Mouse (Mus musculus) frontal cortex, postnatal 10 days (tissue): ENCODE results near the gene Runx1.

ENCODE experiments used
- DNase-seq, 2 experiments: peaks; one replicate each; pipeline ENCODE4 v3.0.0; 2022; ENCODE audit warnings: low spot score in 2 of 2, mixed read lengths in 1 of 2

Runx1 gene

DNA sequence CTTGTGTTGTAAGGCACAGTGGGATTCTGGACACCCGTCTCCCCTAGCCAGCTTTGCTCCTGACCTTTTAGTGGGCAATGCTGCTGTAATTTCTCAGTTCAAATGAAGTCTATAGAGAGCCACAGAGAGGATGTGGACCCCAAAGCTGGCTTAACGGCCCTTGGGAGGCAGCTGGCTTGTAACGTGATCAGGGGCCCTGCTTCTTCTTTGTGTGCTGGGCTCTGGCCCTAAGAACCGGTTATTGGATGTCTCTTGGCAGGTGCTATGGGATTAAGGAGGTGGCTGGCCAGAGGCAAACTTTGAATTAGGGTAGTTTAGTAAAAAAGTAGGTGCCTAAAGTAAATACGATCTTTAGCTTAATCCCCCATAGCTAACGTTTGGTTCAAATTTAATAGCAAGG lies 31.8 kb downstream of the Runx1 start:
- no peak for DNase-seq

DNA sequence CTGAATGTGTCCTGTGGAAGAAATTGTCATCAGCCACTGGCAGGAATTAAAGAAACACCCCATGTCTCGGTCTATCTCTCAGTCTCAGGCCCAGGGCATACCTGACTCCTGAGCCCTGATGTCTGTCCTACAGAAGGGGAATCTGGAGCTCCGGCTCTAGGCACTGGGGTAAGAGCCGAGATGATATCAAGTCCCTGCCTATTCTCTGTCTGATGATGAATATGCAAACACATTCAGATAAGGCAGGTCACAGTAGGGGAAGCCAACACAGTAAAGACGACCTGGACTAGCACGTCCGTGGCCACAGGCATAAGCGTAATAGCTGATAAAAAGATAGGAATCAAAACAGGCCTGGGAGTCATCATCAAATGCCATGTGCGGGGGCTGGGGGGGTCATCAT lies 32.2 kb downstream of the Runx1 start:
- no peak for DNase-seq

DNA sequence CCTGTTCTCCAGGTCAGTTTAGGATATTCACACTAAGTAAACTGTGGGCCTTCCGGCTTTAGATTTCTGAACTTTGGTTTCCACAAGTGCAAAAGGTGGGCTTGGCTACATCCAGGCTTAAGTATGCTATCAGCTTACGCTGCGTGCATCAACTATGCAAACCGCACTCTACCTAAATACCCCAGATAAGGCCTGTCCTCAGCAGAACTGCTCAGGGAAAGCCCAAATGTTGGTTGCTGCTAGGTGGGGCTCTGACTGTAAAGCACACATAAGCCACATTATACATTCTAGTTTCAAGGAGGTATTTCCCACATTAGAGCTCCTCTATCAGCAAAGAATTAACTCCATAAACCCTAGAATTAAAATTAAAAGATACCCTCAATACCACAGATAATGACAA lies 33.0 kb downstream of the Runx1 start:
- DNase-seq, result no peak

DNA sequence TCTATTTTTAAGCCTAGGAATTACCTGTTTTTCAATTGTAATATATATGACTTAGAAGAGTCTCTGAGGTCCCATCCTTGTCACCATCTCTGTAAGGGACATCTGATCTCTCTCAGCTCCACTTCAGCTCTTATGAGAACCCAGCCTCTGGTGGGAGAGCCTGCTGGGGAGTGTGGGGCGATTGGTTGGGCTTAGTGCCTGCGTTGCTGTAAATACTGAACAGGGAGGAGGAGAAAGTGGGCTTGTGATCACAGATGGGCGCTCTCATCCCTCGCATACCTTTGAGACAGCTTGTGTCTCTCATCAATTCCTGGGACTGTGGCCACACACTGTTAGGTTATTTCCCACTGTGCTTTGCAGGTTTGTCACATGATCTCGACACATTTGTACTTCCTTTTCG lies 35.3 kb downstream of the Runx1 start:
- no peak for DNase-seq

DNA sequence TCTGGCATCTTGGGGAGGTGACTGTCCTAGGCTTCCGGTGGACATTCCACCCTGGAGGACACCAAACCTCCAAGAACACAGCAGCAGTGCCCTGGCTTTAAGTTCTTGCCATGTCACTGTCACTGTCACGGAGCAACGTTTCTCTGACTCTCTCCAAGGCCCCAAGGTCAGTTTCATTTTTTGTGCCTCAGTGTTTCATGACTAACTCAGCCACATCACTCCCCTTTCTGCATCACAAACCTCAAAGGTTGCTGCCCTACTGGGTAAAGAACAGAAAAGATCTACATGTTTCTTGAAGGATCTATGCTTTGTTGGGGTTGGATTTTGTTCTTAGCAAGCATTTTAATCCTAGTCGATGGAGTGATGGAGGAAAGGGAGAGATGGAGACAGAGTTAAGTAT lies 36.1 kb downstream of the Runx1 start:
- no peak for DNase-seq

DNA sequence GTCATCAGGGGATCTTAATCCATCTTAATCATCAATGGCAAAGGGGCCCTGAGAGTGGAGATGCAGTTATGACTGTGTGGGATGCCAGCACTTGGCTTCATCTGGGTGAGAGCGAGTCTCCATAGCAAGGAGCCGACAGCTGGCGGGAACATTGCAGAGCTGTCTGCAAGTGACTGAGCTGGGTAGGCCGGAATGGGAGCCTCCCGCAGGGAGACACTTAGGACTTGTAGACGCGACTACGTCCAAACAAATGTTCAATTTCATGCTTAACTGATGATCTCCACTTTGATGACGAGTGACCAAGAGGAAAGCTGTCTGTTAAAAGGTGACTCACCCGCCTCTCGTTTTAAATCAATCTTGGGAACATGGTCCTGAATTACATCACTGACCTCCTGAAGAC lies 37.5 kb downstream of the Runx1 start:
- DNase-seq, result no peak

DNA sequence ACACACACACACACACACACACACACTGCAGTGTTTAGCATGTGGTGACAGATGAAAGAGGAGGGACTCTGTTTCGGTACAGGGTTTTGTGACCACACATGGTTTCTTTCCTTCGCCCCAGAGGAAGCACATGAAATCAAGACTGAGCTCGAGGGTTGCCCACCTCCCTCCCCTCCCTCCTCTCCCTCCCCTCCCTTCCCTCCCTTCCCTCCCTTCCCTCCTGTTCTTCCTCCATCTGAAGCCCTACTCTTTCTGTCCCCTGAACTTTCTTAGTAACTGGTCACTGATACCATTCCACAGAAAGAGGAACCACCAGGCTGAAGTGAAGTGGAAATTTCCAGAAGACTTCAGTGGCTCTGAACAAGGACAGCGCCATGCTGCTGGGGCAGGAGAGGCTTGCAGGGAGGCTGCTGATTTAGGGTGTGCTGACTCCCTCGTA lies 39.0 kb downstream of the Runx1 start:
- DNase-seq, result no peak

DNA sequence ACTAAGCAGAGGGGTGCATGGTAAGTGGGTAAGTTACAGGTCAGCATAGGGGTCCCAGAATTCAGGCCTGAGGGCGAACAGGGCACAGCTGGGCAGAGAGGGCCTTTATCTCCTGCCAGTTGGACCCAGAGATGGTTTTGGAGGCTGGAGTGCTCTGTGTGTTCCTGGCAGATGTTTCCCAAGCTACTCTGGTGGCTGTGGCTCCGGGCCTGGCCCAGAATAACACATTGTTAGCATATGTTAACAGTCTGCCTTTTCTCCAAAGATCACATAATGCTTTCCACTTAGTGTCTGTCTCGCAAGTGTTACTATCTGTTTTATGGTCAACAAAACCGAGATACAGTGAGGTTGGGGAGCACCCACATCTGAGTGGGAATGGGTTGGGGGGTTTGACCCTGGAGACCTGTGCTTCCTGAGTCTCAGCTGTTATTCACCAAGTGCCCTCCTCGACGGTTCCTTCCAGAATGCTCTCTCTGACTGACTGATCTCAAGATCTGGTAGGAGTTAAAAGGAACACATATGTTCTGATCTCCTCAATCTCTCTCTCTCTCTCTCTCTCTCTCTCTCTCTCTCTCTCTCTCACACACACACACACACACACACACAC lies 39.6 kb downstream of the Runx1 start:
- no peak for DNase-seq

DNA sequence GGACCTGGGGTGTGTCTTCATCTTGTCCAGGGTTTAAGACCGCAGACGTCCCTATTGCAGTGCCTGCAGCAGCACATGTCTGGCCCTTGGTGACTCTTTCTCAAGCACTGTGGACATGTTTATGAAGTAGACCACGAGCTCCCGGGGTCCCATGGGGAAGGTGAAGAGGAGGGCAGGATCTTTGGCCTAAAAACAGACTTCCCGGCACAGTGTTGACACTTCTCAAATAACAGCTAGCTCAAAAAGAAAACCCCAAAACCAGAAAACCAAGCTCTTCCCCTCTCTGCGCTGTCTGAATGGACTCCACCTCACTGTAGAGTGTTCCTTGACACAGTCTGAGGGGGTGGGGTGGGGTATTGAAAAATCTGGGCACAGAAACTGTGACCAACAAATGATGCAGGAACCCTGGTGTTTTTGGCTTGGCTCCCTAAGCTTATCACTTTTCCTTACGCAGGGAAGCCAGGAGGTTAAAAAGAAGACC lies 42.3 kb downstream of the Runx1 start:
- DNase-seq, result no peak

DNA sequence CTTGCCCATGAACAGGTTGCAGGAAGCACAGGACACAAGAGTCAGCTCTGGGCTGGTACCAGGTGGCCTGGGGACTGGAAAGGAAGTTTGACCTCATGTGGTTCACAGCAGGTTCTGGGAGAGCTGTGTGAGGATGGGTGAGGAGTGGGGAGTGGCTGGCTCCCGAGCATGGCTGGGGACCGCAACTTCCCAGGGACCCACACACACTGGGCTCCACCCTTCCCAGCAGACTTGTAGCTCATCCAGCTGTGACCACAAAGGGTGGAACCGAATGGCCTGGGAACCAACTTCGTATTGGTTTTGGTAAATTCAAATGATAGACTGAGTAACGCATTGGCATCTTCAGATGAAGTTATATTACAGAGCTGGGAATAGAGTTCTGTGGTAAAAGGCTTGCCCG lies 43.5 kb downstream of the Runx1 start:
- no peak for DNase-seq

DNA sequence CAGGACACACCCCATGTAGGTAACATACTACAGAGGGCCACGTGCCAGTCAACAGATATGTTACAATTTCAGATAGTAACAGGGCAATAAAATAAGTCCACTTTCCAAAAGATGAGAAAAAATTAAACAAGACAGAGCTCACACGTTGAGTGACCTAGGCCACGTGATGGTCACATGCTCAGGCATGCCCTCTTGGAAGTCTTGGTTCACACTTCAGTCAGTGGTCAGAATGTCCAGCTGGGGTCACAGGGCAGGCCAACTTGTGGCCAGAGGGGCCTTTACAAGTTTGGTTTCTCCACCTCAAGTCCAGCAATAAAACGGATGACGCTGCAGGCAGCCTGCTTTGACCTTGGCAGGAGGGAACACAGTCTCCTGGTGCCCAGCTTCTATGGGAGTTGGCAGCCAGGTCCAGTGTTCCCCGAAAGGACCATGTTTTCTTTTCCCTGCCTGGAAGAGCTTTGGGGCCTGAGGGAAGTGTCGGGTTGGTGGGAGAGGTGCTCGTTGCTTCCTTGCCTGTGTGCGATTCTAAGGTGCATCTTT lies 46.0 kb downstream of the Runx1 start:
- DNase-seq, result no peak

DNA sequence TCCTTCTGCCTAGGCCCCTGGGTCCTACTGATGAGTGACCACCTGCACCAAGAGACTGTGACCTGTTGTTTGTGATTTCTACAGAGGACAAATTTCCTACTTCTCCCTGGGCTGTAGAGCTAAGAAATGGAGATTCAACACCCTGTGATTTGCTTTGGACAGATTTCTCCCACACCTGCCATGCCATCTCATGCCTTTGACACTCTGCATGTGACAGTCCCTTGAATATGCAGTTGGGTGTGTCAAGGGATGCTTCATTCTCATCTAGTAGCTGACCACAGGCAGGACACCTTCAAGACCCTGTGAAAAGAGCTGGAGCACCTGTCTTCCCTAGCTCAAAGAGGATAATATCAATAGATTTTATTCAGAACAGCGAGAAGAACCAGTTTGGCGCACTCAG lies 46.8 kb downstream of the Runx1 start:
- no peak for DNase-seq

DNA sequence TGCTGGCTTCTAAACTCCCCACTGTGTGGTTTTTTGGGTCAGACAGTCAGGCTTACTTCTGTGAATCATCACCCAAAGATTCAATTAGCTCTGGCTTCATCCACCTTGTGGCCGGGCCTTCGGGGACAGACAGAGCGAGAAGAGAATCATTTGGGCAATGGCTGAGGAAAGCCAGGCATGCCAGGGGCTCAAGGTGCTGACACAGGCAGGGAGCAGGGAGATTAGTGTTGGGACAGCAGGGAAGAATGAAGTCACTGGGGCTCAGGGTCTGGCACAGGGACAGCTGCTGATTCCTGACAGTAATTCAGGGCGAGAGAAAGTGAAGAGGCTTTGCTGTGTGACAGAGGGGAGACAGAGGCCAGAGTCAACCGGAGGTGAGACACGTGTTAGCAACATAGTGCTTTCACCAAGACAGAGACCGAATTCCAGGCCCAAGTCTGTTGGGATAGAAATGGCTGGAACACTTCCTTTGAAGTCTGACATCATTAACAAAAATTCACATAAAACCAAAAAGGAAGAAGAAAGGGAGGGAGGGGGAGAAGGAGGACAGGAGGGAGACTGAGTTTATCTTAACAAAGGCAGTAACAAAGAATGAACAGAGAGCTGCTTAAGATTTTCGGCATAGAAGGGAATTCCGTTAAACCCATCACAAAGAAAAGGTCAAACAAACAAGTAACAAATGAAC lies 47.7 kb downstream of the Runx1 start:
- no peak for DNase-seq

DNA sequence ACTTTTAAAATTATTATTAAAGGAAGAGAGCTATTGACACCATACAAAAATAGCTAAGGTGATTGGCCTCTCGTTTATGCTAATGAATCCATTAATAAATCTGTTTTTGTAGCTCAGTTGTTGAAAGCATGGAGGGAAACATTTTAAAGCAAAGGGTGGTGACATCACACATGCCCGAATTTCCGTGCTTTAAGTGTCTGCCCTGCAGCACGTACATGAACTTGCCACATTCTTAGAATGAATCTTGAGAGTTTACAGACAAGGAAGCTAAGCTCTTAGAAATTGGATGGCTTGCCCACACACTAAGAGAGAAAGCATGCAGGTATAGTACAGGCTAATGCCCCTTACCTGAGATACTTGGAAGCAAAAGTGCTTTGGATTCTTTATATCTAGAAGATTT lies 58.1 kb downstream of the Runx1 start:
- DNase-seq, result no peak

DNA sequence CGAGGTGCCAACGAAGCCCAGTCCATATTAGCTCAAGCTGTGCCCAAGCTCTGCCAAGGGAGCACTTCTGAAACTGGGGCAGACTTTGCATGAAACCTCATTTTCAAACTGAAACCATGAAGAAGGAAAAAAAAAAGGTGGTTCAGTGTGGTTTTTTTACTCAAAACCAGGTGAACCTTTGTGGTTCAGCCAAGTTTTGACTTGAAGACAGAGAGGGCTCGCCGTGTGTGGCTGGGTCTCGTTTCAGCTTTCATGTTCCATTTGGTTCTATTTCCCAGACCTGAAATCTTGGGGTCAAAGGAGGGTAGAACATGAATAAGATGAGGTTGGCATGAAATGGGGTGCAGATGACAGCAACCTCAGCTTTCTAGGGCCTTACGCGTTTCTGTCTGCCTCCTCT lies 58.5 kb downstream of the Runx1 start:
- no peak for DNase-seq

DNA sequence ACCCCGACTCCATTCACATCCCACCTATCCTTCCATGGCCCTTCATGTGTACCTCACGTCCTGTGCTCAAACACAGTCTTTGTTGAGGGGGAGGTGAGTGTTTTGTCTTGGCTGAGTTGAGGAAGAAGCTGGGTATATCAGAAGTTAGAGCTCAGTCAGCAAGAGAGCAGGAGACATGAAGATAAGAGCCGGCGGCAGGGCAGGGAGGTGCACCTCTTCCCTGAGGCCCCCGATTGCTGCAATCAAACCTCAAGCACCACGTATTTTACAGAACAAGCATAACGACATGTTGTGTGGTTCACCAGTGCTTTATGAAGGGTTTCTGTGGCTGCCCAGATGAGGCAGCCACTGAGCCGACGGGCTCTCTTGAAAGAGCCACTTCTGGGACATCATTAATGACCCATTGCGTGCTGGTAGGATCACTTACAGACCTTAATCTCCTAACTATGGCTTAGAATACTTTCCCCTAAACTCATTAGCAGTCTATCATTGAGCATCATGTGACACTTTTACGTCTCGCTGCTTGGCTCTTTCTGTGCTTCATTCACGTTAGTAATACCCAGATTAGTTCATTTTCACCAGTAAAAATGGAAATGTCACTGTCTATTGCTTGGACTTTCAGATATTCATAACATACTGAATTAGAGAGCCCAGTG lies 61.1 kb downstream of the Runx1 start:
- no peak for DNase-seq

DNA sequence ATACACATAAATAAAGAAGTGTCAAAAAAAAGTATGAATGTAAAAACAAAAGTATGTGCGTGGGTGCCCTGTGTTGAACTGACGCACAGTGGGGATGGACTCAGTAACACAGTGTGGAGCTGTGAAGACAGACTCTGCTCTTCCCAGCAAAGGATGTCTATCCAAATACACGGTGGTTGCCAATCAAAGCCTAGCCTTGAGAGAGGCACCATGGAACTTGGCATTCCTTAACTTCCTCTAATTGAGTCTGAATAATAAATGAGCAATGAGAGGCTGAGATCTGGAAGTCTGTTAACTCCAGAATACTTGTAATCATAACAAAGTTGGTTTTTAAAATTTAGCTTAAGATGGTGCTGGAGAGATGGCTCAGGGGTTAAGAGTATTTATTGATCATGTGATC lies 62.3 kb downstream of the Runx1 start:
- no peak for DNase-seq

DNA sequence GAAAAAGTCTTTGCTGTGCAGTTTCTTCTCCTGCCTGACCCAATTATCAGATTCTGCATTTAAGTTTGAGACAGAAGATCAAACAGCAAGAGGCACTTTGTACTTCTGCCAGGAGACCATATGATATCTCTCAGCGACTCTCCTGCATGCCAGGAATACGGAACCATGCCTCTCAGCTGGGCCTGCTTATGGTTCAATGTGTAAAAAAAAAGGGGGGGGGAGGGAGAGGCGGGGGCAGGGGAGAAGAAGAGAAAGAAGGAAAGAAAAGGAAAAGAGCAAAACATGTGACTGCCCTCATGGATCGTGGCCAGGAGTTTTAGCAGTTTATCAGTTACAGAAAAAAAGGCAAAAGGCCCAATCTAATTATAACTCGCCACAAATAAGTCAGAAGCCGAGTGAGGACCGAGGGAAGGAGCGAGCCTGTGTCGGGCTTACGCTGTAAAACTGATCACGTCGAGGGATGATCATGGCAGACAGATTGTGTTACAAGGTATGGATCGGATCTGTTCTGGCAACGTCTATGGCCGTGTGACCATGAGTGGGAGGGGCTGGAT lies 63.9 kb downstream of the Runx1 start:
- DNase-seq, result no peak

DNA sequence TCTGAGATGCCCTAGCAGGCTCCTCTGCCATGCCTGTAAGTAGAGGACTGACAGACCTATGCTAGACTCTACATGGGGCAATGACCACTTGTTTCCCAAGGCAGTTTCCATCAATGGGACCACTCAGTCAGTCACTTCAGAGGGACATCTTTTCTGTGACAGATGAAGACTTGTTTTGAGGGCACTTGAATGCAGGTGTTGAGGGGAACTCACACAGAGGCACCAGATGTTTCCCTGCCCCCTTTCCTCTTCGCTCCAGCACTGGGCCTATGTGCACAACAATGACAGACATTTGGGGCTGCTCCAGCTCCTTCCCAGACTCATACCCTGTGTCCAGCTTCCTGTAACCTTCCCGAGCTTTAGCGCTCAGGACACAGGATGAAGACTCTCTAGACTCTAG lies 65.9 kb downstream of the Runx1 start:
- DNase-seq, result no peak

DNA sequence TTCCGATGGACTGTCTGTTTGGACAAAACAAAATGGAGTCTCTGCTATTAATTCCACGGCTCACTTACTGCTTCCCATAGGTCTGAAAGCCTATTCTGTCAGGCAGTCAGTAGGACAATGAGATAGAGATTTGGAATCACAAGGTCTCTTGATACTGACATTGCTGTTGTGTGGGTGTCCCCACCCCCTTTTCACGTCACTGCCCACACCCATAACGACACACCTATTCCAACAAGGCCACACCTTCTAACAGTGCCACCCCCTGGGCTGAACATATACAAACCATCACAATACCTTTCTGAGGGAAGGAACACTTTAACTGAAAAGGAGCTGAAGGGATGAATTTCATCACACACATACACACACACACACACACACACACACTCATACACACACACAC lies 68.4 kb downstream of the Runx1 start:
- no peak for DNase-seq

DNA sequence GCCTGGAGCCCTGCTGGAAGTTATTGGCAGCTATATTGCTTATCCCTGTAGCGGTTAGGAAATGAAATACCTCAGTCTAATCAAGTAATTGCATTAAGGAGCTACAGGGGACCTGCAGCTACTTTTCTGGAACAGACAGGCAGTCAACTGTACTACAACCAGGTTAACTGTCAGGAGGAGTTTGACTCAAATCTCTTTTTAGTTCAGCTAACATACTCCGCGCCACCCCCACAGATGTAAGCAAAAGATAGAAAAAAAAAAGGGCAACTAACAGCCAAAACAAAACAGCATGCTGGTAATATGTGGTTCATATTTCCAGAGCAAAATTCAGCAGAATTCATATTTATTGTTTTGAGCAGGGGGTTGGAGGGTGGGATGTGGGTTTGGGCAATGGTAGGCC lies 72.0 kb downstream of the Runx1 start:
- no peak for DNase-seq

DNA sequence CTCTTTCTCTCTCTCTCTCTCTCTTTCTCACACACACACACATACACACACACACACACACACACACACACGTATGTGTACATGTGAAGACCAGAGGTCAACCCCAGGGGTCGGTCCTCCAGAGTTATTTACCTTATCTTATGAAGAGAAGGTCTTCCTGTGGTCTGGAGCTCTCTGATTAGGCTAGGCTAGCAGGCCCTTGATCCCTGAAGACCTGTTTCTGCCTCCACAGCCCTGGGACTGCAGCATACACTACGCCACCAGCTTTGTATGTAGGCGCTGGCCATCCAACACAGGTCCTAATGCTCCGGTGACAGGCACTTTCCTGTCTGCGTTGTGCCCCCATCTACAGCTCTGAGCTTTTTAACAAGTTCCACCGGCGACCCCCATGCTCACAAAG lies 72.8 kb downstream of the Runx1 start:
- no peak for DNase-seq

DNA sequence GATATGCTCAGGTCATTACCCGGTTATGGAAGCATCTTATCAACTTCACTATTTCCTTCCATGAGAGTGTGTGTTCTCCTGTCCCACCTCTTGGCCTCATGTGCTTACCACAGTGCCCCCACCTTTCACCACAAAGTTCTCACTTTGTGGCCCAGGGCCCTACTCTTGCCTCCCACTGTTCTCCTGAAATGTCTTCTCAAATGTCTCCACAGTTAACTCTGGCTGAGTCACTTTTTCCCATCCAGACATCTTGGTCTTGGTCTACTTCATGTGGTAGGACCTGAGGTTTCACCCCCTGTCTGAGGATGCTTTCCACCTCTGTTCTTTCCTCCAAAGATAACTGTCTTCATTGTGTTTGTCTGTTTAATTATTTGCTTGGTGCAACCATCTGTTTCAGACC lies 77.7 kb downstream of the Runx1 start:
- no peak for DNase-seq
